Mouse (Mus musculus) hindbrain, embryonic 11.5 days (tissue): ENCODE measurements around the gene Tmem243. TPM values are rescaled to one million over a fixed set of nuclear protein-coding genes. Genes with fewer than 3 reads are reported as not detected.

Experiments
- polyA plus RNA-seq: library from polyadenylated mRNA; unstranded; fragments of >200 nt; fragmentation: Nextera tagmentation; extraction: Ambion mirVana; gene quantifications from 2 replicates; pipeline ENCODE4 v1.2.1, GENCODE M21; 2014

The Tmem243 gene
- polyA plus RNA-seq, 1 experiment from 2014 or later = 23.9 TPM

Other genes with a start within 250 kb of the Tmem243 start
- gene Abcb4, start 207.0 kb upstream of the Tmem243 start, polyA plus RNA-seq = 0.37 and 0.73 TPM in 2 replicates
- 32.3 and 33.6 TPM in 2 replicates for gene Crot, start 103.3 kb upstream of the Tmem243 start, polyA plus RNA-seq
- 77.3 and 81.2 TPM in 2 replicates for gene Dmtf1, start 61.1 kb downstream of the Tmem243 start, polyA plus RNA-seq
- 10.1 and 12.4 TPM in 2 replicates for gene 9330182L06Rik, start 165.4 kb downstream of the Tmem243 start, polyA plus RNA-seq